Mouse (Mus musculus): ENCODE measurements around the gene Gm10639.
"Not testable (repeated sequence)": the region's sequence is repeated elsewhere in the genome, so short reads cannot be mapped to it uniquely, and the experiment has no call there.

The Gm10639 gene

GRCm38 (mm10) chr9:78289723-78290122 is at the start of gene Gm10639:
Gm10639 (plus strand) TSS chr9:78289923.
- not testable (repeated sequence) for DNase-seq

GRCm38 (mm10) chr9:78255683-78256470 is 33.8 kb upstream of the Gm10639 start:
- peak; percentile 90 for DNase-seq

GRCm38 (mm10) chr9:78256914-78257313 is 32.8 kb upstream of the Gm10639 start, which contains the start of gene Gm3776:
Gm3776 (plus strand) TSS chr9:78257129.
- DNase-seq = not testable (repeated sequence)

DNA sequence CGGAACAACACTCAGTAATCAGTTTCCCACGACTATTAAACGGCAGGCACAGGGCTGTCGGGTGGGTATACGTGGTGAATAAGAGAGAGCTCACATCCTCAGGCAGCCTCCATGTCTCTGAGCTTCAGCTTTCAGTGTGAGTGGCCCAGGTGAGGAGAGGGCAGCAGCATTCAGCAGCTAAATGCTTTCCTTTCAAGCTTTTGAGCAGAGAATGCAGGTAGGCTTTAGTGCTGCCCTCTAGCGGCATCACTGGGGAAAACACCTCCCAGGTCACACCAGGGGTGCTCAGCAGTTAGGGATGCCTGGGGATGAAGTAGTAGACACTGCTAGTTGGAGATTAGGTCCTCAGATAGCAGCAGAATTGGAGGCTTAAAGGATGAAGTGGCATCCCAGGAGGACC is 30.0 kb upstream of the Gm10639 start:
- DNase-seq = peak; percentile 87

GRCm38 (mm10) chr9:78270945-78271344 is 18.8 kb upstream of the Gm10639 start:
- not testable (repeated sequence) for DNase-seq

DNA sequence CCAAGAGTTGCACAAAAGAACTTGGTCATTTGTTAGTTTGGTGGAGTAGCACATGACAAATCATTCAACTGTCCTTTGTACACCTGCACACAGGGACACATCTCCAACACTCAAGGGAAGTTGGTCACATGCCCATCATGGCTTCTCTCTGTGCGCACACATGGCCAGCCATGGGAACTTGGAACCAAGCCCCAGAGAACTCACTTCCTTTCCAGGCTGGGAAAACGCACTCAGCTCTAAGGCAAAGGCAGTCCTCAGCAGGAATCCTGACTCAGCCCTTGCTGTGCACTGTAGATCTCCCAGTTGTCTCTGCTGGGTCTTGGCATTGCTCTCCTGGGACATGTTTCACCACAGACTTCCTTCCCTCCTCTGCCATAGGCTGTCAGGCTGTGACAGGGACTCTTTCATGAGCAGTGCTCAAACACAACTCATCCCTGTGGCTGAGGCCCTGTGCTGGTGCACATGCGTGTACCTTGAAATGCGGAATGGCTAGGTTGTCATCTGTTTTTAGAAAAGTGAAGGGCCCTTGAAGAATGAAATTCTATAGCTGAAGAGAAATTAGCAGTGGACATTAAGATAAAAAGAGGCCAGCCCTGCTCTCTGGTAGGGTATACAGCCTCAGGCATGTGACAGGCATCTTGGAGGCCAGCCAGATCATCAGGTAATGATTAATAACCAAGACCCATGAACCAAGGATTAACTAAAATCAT is 7.6 kb upstream of the Gm10639 start:
- DNase-seq = not testable (repeated sequence)

GRCm38 (mm10) chr9:78289063-78289462 is 660 bp upstream of the Gm10639 start:
- DNase-seq = not testable (repeated sequence)

- not testable (repeated sequence) for DNase-seq
These were observed 2.7 kb downstream of the Gm10639 start for GRCm38 (mm10) chr9:78292462-78292861.

DNA sequence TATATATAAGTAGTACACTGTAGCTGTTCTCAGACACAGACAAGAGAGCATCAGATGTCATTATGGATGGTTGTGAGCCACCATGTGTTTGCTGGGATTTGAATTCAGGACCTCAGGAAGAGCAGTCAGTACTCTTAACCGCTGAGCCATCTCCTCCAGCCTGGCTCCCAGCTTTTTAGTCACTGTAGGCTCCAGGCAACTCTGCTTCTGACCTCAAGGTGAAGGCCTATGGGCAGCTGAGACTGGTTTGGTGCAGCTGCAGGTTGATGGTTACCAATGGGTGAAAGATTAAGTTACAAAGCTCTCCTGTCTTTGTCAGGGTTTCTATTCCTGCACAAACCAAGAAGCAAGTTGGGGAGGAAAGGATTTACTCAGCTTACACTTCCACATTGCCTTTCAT is 4.0 kb downstream of the Gm10639 start:
- DNase-seq = not testable (repeated sequence)

- DNase-seq = not testable (repeated sequence)
These were observed 5.1 kb downstream of the Gm10639 start for GRCm38 (mm10) chr9:78294781-78295180.

DNA sequence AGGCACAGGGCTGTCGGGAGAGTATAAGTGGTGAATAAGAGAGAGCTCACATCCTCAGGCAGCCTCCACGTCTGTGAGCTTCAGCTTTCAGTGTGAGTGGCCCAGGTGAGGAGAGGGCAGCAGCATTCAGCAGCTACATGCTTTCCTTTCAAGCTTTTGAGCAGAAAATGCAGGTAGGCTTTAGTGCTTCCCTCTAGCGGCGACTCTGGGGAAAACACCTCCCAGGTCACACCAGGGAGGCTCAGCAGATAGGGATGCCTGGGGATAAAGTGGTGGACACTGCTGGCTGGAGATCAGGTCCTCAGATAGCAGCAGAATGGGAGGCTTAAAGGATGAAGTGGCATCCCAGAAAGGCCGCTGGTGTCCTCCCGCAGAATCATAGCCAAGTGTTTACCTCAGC is 6.4 kb downstream of the Gm10639 start:
- not testable (repeated sequence) for DNase-seq

DNA sequence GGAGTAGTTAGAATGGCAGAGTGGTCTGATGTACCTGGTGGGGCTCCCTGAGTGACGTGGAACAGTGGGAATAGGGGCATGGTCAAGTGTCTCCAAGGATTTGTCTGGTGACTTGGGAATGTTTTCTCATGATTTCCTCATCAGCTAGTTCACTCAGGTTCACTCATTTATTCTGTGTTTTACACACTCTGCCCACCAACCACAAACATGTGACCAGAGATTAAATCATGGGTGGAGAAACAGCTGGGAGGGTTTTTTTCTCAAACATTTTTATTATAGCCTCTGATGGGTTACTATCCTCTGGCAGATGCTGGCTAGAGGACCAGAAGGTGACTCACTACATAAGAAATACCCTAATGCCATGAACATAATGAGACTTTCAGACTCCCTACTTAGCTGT is 8.5 kb downstream of the Gm10639 start:
- no peak for DNase-seq

DNA sequence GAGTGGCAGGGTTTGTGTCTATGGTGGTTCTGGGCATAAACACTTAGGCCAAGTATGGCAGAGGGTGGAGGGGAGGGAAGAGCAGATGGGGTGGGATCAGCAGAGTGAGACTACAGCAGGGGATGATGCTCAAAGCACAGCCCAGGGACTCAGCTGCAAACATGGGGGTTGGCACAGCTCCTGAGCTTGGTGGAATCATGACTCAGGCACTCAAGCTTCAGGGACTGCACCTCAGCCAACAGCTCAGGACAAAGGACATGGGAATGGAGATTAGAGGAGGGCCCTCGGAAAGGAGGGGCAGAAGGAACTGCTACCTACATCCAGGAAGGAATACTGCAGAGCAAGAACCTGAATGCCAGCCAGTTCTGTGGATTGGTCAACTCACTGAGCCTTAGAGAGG is 9.4 kb downstream of the Gm10639 start:
- peak; percentile 68 for DNase-seq

GRCm38 (mm10) chr9:78308122-78308521 is 18.4 kb downstream of the Gm10639 start:
- DNase-seq = peak; percentile 14

GRCm38 (mm10) chr9:78314696-78315095 is 25.0 kb downstream of the Gm10639 start, which contains the start of gene Omt2a:
Omt2a (minus strand) TSS chr9:78314796.
- DNase-seq = peak; percentile 10

- DNase-seq = peak; percentile 17
These were observed 29.8 kb downstream of the Gm10639 start for GRCm38 (mm10) chr9:78319499-78319898.

DNA sequence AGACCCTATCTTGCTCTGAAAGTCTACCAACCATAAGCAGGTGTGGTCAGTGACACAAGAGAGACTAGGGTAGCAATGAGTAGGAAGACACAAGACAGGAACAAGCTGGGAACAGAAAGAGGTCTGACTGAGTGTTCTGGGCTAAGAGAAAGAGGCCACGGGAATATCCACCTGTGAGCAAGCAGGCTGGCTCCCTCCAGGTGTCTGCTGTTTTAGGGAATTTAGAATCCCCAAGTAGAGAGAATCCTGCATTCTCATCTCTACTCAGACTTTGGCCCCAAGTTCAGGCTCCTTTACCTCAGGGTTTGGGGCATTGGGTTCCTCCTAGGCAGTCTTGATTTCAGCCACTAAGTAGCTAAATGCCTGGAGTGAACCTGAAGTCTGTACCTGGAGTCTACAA is 37.6 kb downstream of the Gm10639 start, which contains the start of gene Omt2b:
Omt2b (plus strand) TSS at position 301 of the 400 bp plus-strand sequence.
- DNase-seq = peak; percentile 65

GRCm38 (mm10) chr9:78337050-78337449 is 47.3 kb downstream of the Gm10639 start:
- DNase-seq = peak; percentile 29

DNA sequence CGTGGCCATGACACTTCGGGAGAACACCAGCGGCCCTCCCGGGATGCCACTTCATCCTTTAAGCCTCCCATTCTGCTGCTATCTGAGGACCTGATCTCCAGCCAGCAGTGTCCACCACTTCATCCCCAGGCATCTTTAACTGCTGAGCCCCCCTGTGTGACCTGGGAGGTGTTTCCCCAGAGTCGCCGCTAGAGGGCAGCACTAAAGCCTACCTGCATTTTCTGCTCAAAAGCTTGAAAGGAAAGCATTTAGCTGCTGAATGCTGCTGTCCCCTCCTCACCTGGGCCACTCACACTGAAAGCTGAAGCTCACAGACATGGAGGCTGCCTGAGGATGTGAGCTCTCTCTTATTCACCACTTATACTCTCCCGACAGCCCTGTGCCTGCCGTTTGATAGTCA is 50.6 kb downstream of the Gm10639 start:
- DNase-seq = peak; percentile 67

DNA sequence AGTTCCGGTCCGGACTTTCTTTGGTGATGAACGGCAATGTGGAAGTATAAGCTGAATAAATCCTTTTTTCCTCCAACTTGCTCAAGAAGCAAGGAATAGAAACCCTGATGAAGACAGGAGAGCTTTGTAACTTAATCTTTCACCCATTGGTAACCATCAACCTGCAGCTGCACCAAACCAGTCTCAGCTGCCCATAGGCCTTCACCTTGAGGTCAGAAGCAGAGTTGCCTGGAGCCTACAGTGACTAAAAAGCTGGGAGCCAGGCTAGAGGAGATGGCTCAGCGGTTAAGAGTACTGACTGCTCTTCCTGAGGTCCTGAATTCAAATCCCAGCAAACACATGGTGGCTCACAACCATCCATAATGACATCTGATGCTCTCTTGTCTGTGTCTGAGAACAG is 52.8 kb downstream of the Gm10639 start:
- not testable (repeated sequence) for DNase-seq

DNA sequence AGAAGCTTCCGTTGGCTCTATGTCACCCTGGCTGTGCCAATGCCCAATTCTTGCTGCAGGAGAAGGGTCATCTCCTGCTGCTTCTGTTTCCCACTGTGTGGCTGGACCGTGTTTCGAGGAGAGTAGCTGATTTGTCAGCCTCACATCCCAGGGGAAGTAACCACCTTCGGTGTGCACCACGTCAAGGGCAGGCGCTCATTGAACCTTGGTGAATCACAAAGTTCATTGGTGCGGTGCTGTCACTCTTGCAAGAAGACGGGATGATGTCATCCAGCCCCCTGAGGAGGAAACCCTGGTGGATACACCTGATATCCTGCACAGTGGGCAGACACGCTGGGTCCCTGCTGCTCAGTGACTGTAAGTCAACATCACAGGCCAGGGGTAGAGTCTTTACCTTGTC is 53.3 kb downstream of the Gm10639 start:
- DNase-seq = peak; percentile 48

- peak; percentile 69 for DNase-seq
These were observed 55.5 kb downstream of the Gm10639 start for GRCm38 (mm10) chr9:78345235-78345634.

GRCm38 (mm10) chr9:78347004-78347403 is 57.3 kb downstream of the Gm10639 start:
- peak; percentile 30 for DNase-seq
